In genomic region chr1:170479458-170479798, GRCm38 (mm10) we compare ENCODE assay signal across 10 mouse cellular contexts.
DNase-seq lines count a peak whose midpoint lies in the region; TF ChIP-seq lines count a peak whose summit lies in the region.
"Had no signal": no experiment of that assay in that cellular context is flagged by ENCODE, and none has a peak within 500 bp of the region (broad histone marks: within the 10 kb centered on the region; RNA-seq: fewer than 3 reads in every experiment).

No protein-coding gene starts in this region.

- peaks cover 49% of the 10 kb centered on the region for H3K4me1 ChIP-seq in small intestine, adult 2 months (ENCODE audit: control insufficient read depth, insufficient read depth, insufficient read length, low read length)

- DNase-seq in adrenal gland, postnatal 14 days, result peak; percentile 12
- no peak for DNase-seq in adrenal gland, postnatal 10 days
- DNase-seq in layer of hippocampus, adult 2 months (ENCODE audit: low spot score in 2 of 2), result no peak
- DNase-seq in layer of hippocampus, adult 18-20 months (ENCODE audit: low spot score in 2 of 2), result no peak
- peak; percentile 41 to 57 for DNase-seq in kidney, postnatal 4 days
- DNase-seq in urinary bladder, adult 18-20 months (ENCODE audit: low spot score in 2 of 2), result no peak
- DNase-seq in left cerebral cortex, postnatal 25 days (ENCODE audit: low spot score in 2 of 2), result no peak
- DNase-seq: gastrocnemius, postnatal 25 days had no signal

- no peak for TF ChIP-seq POLR2A in small intestine, adult 2 months (IDR thresholded peaks at IDR 0.05; ENCODE audit: low read depth, low read length)

- no peaks in the 10 kb centered on the region for H3K27me3 ChIP-seq in small intestine, adult 2 months (ENCODE audit: control insufficient read depth, insufficient read depth, low read length)
- H3K27me3 ChIP-seq: Patski had no signal

- no peak overlapping the region for H3K4me3 ChIP-seq in layer of hippocampus, adult 2 months
- H3K4me3 ChIP-seq in small intestine, adult 2 months (ENCODE audit: low read depth, low read length), result no peak overlapping the region

- 9% methylated on average over 3 of the region's 3 CpGs for WGBS in small intestine, adult 2 months

- no peak for TF ChIP-seq CTCF in layer of hippocampus, adult 2 months (conservative IDR thresholded peaks at IDR 0.05)
- no peak for TF ChIP-seq CTCF in small intestine, adult 2 months (IDR thresholded peaks at IDR 0.05; ENCODE audit: extremely low read depth, insufficient read length, insufficient replicate concordance, low read depth, low read length)

- H3K36me3 ChIP-seq in small intestine, adult 2 months (ENCODE audit: control insufficient read depth, insufficient read depth, low read length), result no peaks in the 10 kb centered on the region

- intact Hi-C loops in left cerebral cortex, postnatal 25 days (cut with DNase I), result no loop called here

- H3K27ac ChIP-seq in layer of hippocampus, adult 2 months, result 0 out of 2 replicates have a peak overlapping the region, but pooled peaks have one; percentile 14
- H3K27ac ChIP-seq in small intestine, adult 2 months (ENCODE audit: insufficient read depth, low read depth, low read length), result peak overlapping the region; percentile 81

Comparison
In these comparisons a context has a peak if more than half of its experiments do, and no peak if none do; other contexts are left out.
1. DNase-seq: peak in adrenal gland, postnatal 14 days (single experiment) and kidney, postnatal 4 days (2 of 2); none in adrenal gland, postnatal 10 days (single experiment), layer of hippocampus, adult 2 months (0 of 2), layer of hippocampus, adult 18-20 months (0 of 2), urinary bladder, adult 18-20 months (0 of 2) and left cerebral cortex, postnatal 25 days (0 of 2).